In genomic region chr5:124269661-124270060, GRCm38 (mm10) we compare ENCODE assay signal across 26 mouse cellular contexts. TPM values are rescaled to one million over a fixed set of nuclear protein-coding genes. Genes with fewer than 3 reads are reported as not detected.
DNase-seq lines count a peak whose midpoint lies in the region; ATAC-seq lines count a peak whose summit lies in the region.
"Had no signal": no experiment of that assay in that cellular context is flagged by ENCODE, and none has a peak within 500 bp of the region (broad histone marks: within the 10 kb centered on the region; RNA-seq: fewer than 3 reads in every experiment).

No protein-coding gene starts in this region.

- peak; percentile 24 for DNase-seq in embryo, embryonic 11 days
- no peak for DNase-seq in embryo, embryonic 10.5 days (ENCODE audit: low spot score)
- DNase-seq in neural tube, embryonic 11.5 days (ENCODE audit: low spot score) = no peak
- no peak for DNase-seq in kidney, adult 9 months
- DNase-seq: adrenal gland, postnatal 10 days; cerebellum, adult 11 months; cerebellum, postnatal 10 days; gastrocnemius, adult 2 months; heart, adult 18-20 months; heart, postnatal 36 days; kidney, postnatal 4 days; layer of hippocampus, adult 9-11 months; liver, postnatal 0 days; lung, postnatal 10 days; spleen, adult 18-20 months; thymus, adult 2 months had no signal

- no peak overlapping the region for H3K4me3 ChIP-seq in neural tube, embryonic 11.5 days (ENCODE audit: low read depth, low read length)
- no peak overlapping the region for H3K4me3 ChIP-seq in neural tube, embryonic 15.5 days (replicated peaks)
- H3K4me3 ChIP-seq in hindbrain, embryonic 13.5 days = no peak overlapping the region
- H3K4me3 ChIP-seq in midbrain, embryonic 15.5 days = no peak overlapping the region
- H3K4me3 ChIP-seq: gastrocnemius, adult 2 months; heart, embryonic 13.5 days; intestine, embryonic 15.5 days; left cerebral cortex, adult 2 months; limb, embryonic 10.5 days; stomach, embryonic 15.5 days had no signal

- H3K27ac ChIP-seq in neural tube, embryonic 11.5 days (ENCODE audit: low read depth, low read length) = no peak overlapping the region
- H3K27ac ChIP-seq in neural tube, embryonic 15.5 days (replicated peaks) = no peak overlapping the region
- peak overlapping the region; percentile 58; the same call in 1 of the 2 replicates for H3K27ac ChIP-seq in hindbrain, embryonic 13.5 days
- H3K27ac ChIP-seq in midbrain, embryonic 15.5 days = peak overlapping the region; percentile 62
- H3K27ac ChIP-seq: gastrocnemius, adult 2 months; heart, embryonic 13.5 days; intestine, embryonic 15.5 days; left cerebral cortex, adult 2 months; limb, embryonic 10.5 days; stomach, embryonic 15.5 days had no signal

- H3K4me1 ChIP-seq in neural tube, embryonic 11.5 days (ENCODE audit: control insufficient read depth, insufficient read depth, low read length) = peaks cover 4% of the 10 kb centered on the region; the same call in 1 of the 2 replicates
- no peaks in the 10 kb centered on the region for H3K4me1 ChIP-seq in neural tube, embryonic 15.5 days
- H3K4me1 ChIP-seq in hindbrain, embryonic 13.5 days (replicated peaks) = peaks cover 19% of the 10 kb centered on the region
- H3K4me1 ChIP-seq in midbrain, embryonic 15.5 days = peaks cover 19% of the 10 kb centered on the region
- H3K4me1 ChIP-seq: intestine, embryonic 15.5 days; limb, embryonic 10.5 days; stomach, embryonic 15.5 days had no signal

- no peak overlapping the region for H3K4me2 ChIP-seq in neural tube, embryonic 11.5 days (ENCODE audit: low read depth)
- no peak overlapping the region for H3K4me2 ChIP-seq in neural tube, embryonic 15.5 days
- H3K4me2 ChIP-seq in hindbrain, embryonic 13.5 days = no peak overlapping the region
- no peak overlapping the region for H3K4me2 ChIP-seq in midbrain, embryonic 15.5 days
- H3K4me2 ChIP-seq: heart, embryonic 13.5 days; intestine, embryonic 15.5 days; stomach, embryonic 15.5 days had no signal

- peak; percentile 61 for ATAC-seq in neural tube, embryonic 11.5 days (ENCODE audit: insufficient read depth, low FRiP score, low TSS enrichment)
- no peak for ATAC-seq in neural tube, embryonic 15.5 days (ENCODE audit: low FRiP score)
- no peak for ATAC-seq in hindbrain, embryonic 13.5 days (ENCODE audit: low FRiP score)
- ATAC-seq in midbrain, embryonic 15.5 days (replicated peaks) = 0 out of 2 replicates have a peak, but pooled peaks have one; percentile 50
- no peak for ATAC-seq in megakaryocyte progenitor cell, adult 5-6 weeks (replicated peaks; ENCODE audit: poor library complexity)
- ATAC-seq: intestine, embryonic 15.5 days; liver, postnatal 0 days; Patski had no signal

- no peaks in the 10 kb centered on the region for H3K27me3 ChIP-seq in neural tube, embryonic 11.5 days (ENCODE audit: control insufficient read depth, insufficient read depth, low read length)
- H3K27me3 ChIP-seq in neural tube, embryonic 15.5 days (replicated peaks) = no peaks in the 10 kb centered on the region
- H3K27me3 ChIP-seq in hindbrain, embryonic 13.5 days = no peaks in the 10 kb centered on the region
- H3K27me3 ChIP-seq in midbrain, embryonic 15.5 days (replicated peaks) = no peaks in the 10 kb centered on the region
- H3K27me3 ChIP-seq: heart, embryonic 13.5 days; intestine, embryonic 15.5 days; Patski; stomach, embryonic 15.5 days had no signal

- H3K9me3 ChIP-seq in neural tube, embryonic 11.5 days (ENCODE audit: control insufficient read depth, low read length) = no peaks in the 10 kb centered on the region
- H3K9me3 ChIP-seq in neural tube, embryonic 15.5 days (replicated peaks) = no peaks in the 10 kb centered on the region
- H3K9me3 ChIP-seq in hindbrain, embryonic 13.5 days = no peaks in the 10 kb centered on the region
- no peaks in the 10 kb centered on the region for H3K9me3 ChIP-seq in midbrain, embryonic 15.5 days
- H3K9me3 ChIP-seq: heart, embryonic 13.5 days; intestine, embryonic 15.5 days; limb, embryonic 10.5 days; stomach, embryonic 15.5 days had no signal

- H3K36me3 ChIP-seq in neural tube, embryonic 11.5 days (ENCODE audit: control insufficient read depth, insufficient read depth, low read length) = peaks cover 2% of the 10 kb centered on the region; the same call in 1 of the 2 replicates
- peaks cover 27% of the 10 kb centered on the region for H3K36me3 ChIP-seq in neural tube, embryonic 15.5 days
- H3K36me3 ChIP-seq in hindbrain, embryonic 13.5 days = peaks cover 41% of the 10 kb centered on the region
- H3K36me3 ChIP-seq in midbrain, embryonic 15.5 days (replicated peaks) = peaks cover 5% of the 10 kb centered on the region; the same call in 1 of the 2 replicates
- H3K36me3 ChIP-seq: intestine, embryonic 15.5 days; stomach, embryonic 15.5 days had no signal

- WGBS in neural tube, embryonic 11.5 days = 55% methylated on average over 11 of the region's 11 CpGs
- 32% methylated on average over 11 of the region's 11 CpGs for WGBS in neural tube, embryonic 15.5 days
- WGBS in hindbrain, embryonic 13.5 days = 15% methylated on average over 11 of the region's 11 CpGs
- 24% methylated on average over 11 of the region's 11 CpGs for whole genome bisulfite sequencing in midbrain, embryonic 15.5 days

- H3K9ac ChIP-seq in neural tube, embryonic 11.5 days (ENCODE audit: low read length) = no peak overlapping the region
- H3K9ac ChIP-seq in neural tube, embryonic 15.5 days (replicated peaks) = no peak overlapping the region
- H3K9ac ChIP-seq in hindbrain, embryonic 13.5 days = no peak overlapping the region
- no peak overlapping the region for H3K9ac ChIP-seq in midbrain, embryonic 15.5 days
- H3K9ac ChIP-seq: heart, embryonic 13.5 days; intestine, embryonic 15.5 days; liver, postnatal 0 days; stomach, embryonic 15.5 days had no signal

RNA-seq across cellular contexts. Expression of gene Pitpnm2, which starts 20.1 kb away (rescaled TPM):
- polyA plus RNA-seq in neural tube, embryonic 11.5 days (2014; fragmentation: Nextera tagmentation; extraction: Ambion mirVana) = 5.5 and 5.7 TPM in 2 replicates
- polyA plus RNA-seq in neural tube, embryonic 15.5 days (2015; fragmentation: Nextera tagmentation; extraction: Ambion mirVana) = 8.9 and 9.4 TPM in 2 replicates
- 7.4 and 8.3 TPM in 2 replicates for polyA plus RNA-seq in hindbrain, embryonic 13.5 days (2015; fragmentation: Nextera tagmentation; extraction: Ambion mirVana)
- 11.8 and 13.0 TPM in 2 replicates for polyA plus RNA-seq in midbrain, embryonic 15.5 days (2015; fragmentation: Nextera tagmentation; extraction: Ambion mirVana)
- 6.0 and 7.5 TPM in 2 replicates for total RNA-seq in megakaryocyte progenitor cell, adult 5-6 weeks (2015)
- 2.5 and 3.1 TPM in 2 replicates for total RNA-seq in megakaryocyte progenitor cell, adult 5-6 weeks (2017)

RNA-seq across cellular contexts. Expression of gene Mphosph9, which starts 58.1 kb away (rescaled TPM):
- 16.5 and 17.3 TPM in 2 replicates for polyA plus RNA-seq in neural tube, embryonic 11.5 days (2014; fragmentation: Nextera tagmentation; extraction: Ambion mirVana)
- polyA plus RNA-seq in neural tube, embryonic 15.5 days (2015; fragmentation: Nextera tagmentation; extraction: Ambion mirVana) = 10.7 and 12.6 TPM in 2 replicates
- polyA plus RNA-seq in hindbrain, embryonic 13.5 days (2015; fragmentation: Nextera tagmentation; extraction: Ambion mirVana) = 14.0 and 14.3 TPM in 2 replicates
- polyA plus RNA-seq in midbrain, embryonic 15.5 days (2015; fragmentation: Nextera tagmentation; extraction: Ambion mirVana) = 14.2 and 14.8 TPM in 2 replicates
- 16.6 and 18.3 TPM in 2 replicates for total RNA-seq in megakaryocyte progenitor cell, adult 5-6 weeks (2015)
- 18.9 and 25.2 TPM in 2 replicates for total RNA-seq in megakaryocyte progenitor cell, adult 5-6 weeks (2017)

RNA-seq across cellular contexts. Expression of gene 2810006K23Rik, which starts 58.2 kb away (rescaled TPM):
- polyA plus RNA-seq in neural tube, embryonic 11.5 days (2014; fragmentation: Nextera tagmentation; extraction: Ambion mirVana) = 21.7 and 23.0 TPM in 2 replicates
- polyA plus RNA-seq in neural tube, embryonic 15.5 days (2015; fragmentation: Nextera tagmentation; extraction: Ambion mirVana) = 13.4 and 14.4 TPM in 2 replicates
- 15.5 and 16.2 TPM in 2 replicates for polyA plus RNA-seq in hindbrain, embryonic 13.5 days (2015; fragmentation: Nextera tagmentation; extraction: Ambion mirVana)
- polyA plus RNA-seq in midbrain, embryonic 15.5 days (2015; fragmentation: Nextera tagmentation; extraction: Ambion mirVana) = 13.6 and 14.6 TPM in 2 replicates
- total RNA-seq in megakaryocyte progenitor cell, adult 5-6 weeks (2015) = 12.8 and 15.7 TPM in 2 replicates
- total RNA-seq in megakaryocyte progenitor cell, adult 5-6 weeks (2017) = 18.9 and 22.1 TPM in 2 replicates

Comparison
In these comparisons a context has a peak if more than half of its experiments do, and no peak if none do; other contexts are left out.
1. ATAC-seq: peak in neural tube, embryonic 11.5 days (single experiment) and midbrain, embryonic 15.5 days (single experiment); none in neural tube, embryonic 15.5 days (single experiment), hindbrain, embryonic 13.5 days (single experiment) and megakaryocyte progenitor cell, adult 5-6 weeks (single experiment).
2. H3K27ac ChIP-seq: peak in hindbrain, embryonic 13.5 days (single experiment) and midbrain, embryonic 15.5 days (single experiment); none in neural tube, embryonic 11.5 days (single experiment) and neural tube, embryonic 15.5 days (single experiment).